Mouse (Mus musculus) forebrain, embryonic 16.5 days (tissue): ENCODE results near the gene Tiam1. TPM values are rescaled to one million over a fixed set of nuclear protein-coding genes. Genes with fewer than 3 reads are reported as not detected.

Source experiments
- ATAC-seq: fragments of 200-750 bp; cut with Nextera tagmentation; 2 replicates; pipeline ENCODE4 v1.8.0; 2017; ENCODE audit warnings: mild to moderate bottlenecking, moderate library complexity
- H3K27ac ChIP-seq: fragments of 300-500 bp; sonication (generic); 2 replicates; pipeline ENCODE4 v1.5.1; 2014; ENCODE audit warnings: low read length, control low read depth
- H3K27me3 ChIP-seq: fragments of 300-500 bp; sonication (generic); replicated peaks from 2 replicates; pipeline ENCODE4 v1.6.1; 2014; ENCODE audit warnings: low read length; ENCODE audit not compliant: control insufficient read depth, insufficient read depth
- H3K36me3 ChIP-seq: fragments of 300-500 bp; sonication (generic); 2 replicates; pipeline ENCODE4 v1.6.1; 2014; ENCODE audit not compliant: control insufficient read depth, insufficient read depth
- H3K4me1 ChIP-seq: fragments of 300-500 bp; sonication (generic); replicated peaks from 2 replicates; pipeline ENCODE4 v1.6.1; 2014; ENCODE audit warnings: low read length; ENCODE audit not compliant: control insufficient read depth, insufficient read depth
- H3K4me2 ChIP-seq: fragments of 300-500 bp; sonication (generic); 2 replicates; pipeline ENCODE4 v1.6.1; 2014; ENCODE audit warnings: mild to moderate bottlenecking, low read length, control low read depth
- H3K4me3 ChIP-seq: fragments of 300-500 bp; sonication (generic); replicated peaks from 2 replicates; pipeline ENCODE4 v1.5.1; 2014; ENCODE audit warnings: mild to moderate bottlenecking, low read length, control low read depth
- H3K9ac ChIP-seq: fragments of 300-500 bp; sonication (generic); replicated peaks from 2 replicates; pipeline ENCODE4 v1.6.1; 2014; ENCODE audit warnings: low read depth, low read length, control low read depth
- H3K9me3 ChIP-seq: fragments of 300-500 bp; sonication (generic); 2 replicates; pipeline ENCODE4 v1.6.1; 2016; ENCODE audit warnings: low read length; ENCODE audit not compliant: control insufficient read depth
- WGBS: fragments of 180-500 bp; shearing (Covaris S2); extraction: QIAGEN DNeasy Blood & Tissue Kit; methylation state at CpG from one replicate; pipeline ENCODE4 v1.1.7; 2014; 5-methylcytosine and 5-hydroxymethylcytosine counted together
- polyA plus RNA-seq: library from polyadenylated mRNA; unstranded; fragments of >200 nt; fragmentation: Nextera tagmentation; extraction: Ambion mirVana; gene quantifications from 2 replicates; pipeline ENCODE4 v1.2.1, GENCODE M21; 2015

Gene Tiam1
- polyA plus RNA-seq, 1 experiment from 2014 or later, result 29.5 TPM

- Histone ChIP-seq H3K27ac (peak overlapping the region; percentile 42; the same call in 1 of the 2 replicates), H3K27me3 (no peaks in the 10 kb centered on the region), H3K4me3 (no peak overlapping the region), H3K9ac (no peak overlapping the region; the same call in 1 of the 2 replicates), H3K36me3 (no peaks in the 10 kb centered on the region), H3K4me2 (peak overlapping the region; percentile 6), H3K9me3 (no peaks in the 10 kb centered on the region), H3K4me1 (peaks cover 47% of the 10 kb centered on the region)
- peak; percentile 77 for ATAC-seq
- 34% methylated on average over 14 of the region's 14 CpGs for WGBS
Observed at GRCm38 (mm10) chr16:89921370-89921769, 222.2 kb downstream of the Tiam1 start.

- no peaks in the 10 kb centered on the region for H3K27me3 ChIP-seq
- H3K9ac ChIP-seq, result no peak overlapping the region
- H3K27ac ChIP-seq, result peak overlapping the region; percentile 42; the same call in 1 of the 2 replicates
- no peaks in the 10 kb centered on the region for H3K9me3 ChIP-seq
- peaks cover 47% of the 10 kb centered on the region for H3K4me1 ChIP-seq
- H3K4me3 ChIP-seq, result no peak overlapping the region
- WGBS, result 69% methylated on average over 8 of the region's 8 CpGs
- no peak overlapping the region for H3K4me2 ChIP-seq
- no peaks in the 10 kb centered on the region for H3K36me3 ChIP-seq
- no peak for ATAC-seq
Observed at GRCm38 (mm10) chr16:89920417-89920816, 223.2 kb downstream of the Tiam1 start.

- peaks cover 22% of the 10 kb centered on the region for H3K4me1 ChIP-seq
- H3K4me2 ChIP-seq, result no peak overlapping the region
- no peaks in the 10 kb centered on the region for H3K36me3 ChIP-seq
- no peaks in the 10 kb centered on the region for H3K27me3 ChIP-seq
- H3K9me3 ChIP-seq, result no peaks in the 10 kb centered on the region
- WGBS, result 86% methylated on average over 15 of the region's 15 CpGs
- ATAC-seq, result no peak
- no peak overlapping the region for H3K27ac ChIP-seq
- H3K9ac ChIP-seq, result no peak overlapping the region
- H3K4me3 ChIP-seq, result no peak overlapping the region
Observed at GRCm38 (mm10) chr16:89917404-89917803, 226.2 kb downstream of the Tiam1 start.

GRCm38 (mm10) chr16:89914946-89915345 is 228.6 kb downstream of the Tiam1 start:
- Histone ChIP-seq H3K9ac (no peak overlapping the region), H3K27me3 (no peaks in the 10 kb centered on the region), H3K4me1 (peaks cover 2% of the 10 kb centered on the region; the same call in 1 of the 2 replicates), H3K9me3 (no peaks in the 10 kb centered on the region), H3K36me3 (no peaks in the 10 kb centered on the region), H3K27ac (no peak overlapping the region), H3K4me2 (no peak overlapping the region), H3K4me3 (no peak overlapping the region)
- ATAC-seq, result no peak
- 79% methylated on average over 4 of the region's 4 CpGs for WGBS

GRCm38 (mm10) chr16:89912686-89913375 is 230.7 kb downstream of the Tiam1 start:
- Histone ChIP-seq H3K4me1 (peaks cover 20% of the 10 kb centered on the region), H3K27ac (no peak overlapping the region), H3K4me2 (no peak overlapping the region), H3K9ac (no peak overlapping the region), H3K4me3 (no peak overlapping the region), H3K9me3 (no peaks in the 10 kb centered on the region), H3K36me3 (no peaks in the 10 kb centered on the region), H3K27me3 (no peaks in the 10 kb centered on the region)
- ATAC-seq, result no peak
- WGBS, result 58% methylated on average over 8 of the region's 8 CpGs

- Histone ChIP-seq H3K4me3 (peak overlapping the region; percentile 18), H3K27me3 (no peaks in the 10 kb centered on the region), H3K27ac (peak overlapping the region; percentile 53), H3K4me1 (peaks cover 27% of the 10 kb centered on the region), H3K4me2 (peak overlapping the region; percentile 47), H3K36me3 (no peaks in the 10 kb centered on the region), H3K9me3 (no peaks in the 10 kb centered on the region), H3K9ac (peak overlapping the region; percentile 28)
- WGBS, result 17% methylated on average over 26 of the region's 26 CpGs
- peak; percentile 84 for ATAC-seq
Observed at GRCm38 (mm10) chr16:89909393-89910068, 234.0 kb downstream of the Tiam1 start.

DNA sequence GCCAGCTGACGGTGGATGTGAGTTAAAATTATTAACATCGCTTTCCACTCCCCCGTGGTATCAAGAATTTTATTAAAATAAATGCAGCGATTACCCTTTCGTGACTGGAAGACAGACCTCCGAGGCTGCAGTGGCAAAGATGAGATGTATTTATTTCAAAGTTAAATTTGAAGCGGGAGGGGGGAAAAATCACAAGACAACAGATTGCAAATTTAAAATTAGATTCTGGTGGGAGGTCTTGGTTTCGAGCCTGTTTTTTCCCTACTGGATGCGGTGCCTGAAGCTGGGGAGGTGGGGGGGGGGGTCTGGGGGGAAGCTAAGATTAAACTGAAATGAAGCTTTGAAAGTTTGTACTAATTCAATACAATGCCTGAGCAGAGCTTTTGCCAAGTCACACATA is 235.9 kb downstream of the Tiam1 start:
- Histone ChIP-seq H3K36me3 (no peaks in the 10 kb centered on the region), H3K9ac (no peak overlapping the region), H3K4me3 (no peak overlapping the region), H3K4me1 (peaks cover 27% of the 10 kb centered on the region), H3K4me2 (no peak overlapping the region), H3K27ac (no peak overlapping the region), H3K27me3 (no peaks in the 10 kb centered on the region), H3K9me3 (no peaks in the 10 kb centered on the region)
- no peak for ATAC-seq
- WGBS, result 48% methylated on average over 9 of the region's 9 CpGs

DNA sequence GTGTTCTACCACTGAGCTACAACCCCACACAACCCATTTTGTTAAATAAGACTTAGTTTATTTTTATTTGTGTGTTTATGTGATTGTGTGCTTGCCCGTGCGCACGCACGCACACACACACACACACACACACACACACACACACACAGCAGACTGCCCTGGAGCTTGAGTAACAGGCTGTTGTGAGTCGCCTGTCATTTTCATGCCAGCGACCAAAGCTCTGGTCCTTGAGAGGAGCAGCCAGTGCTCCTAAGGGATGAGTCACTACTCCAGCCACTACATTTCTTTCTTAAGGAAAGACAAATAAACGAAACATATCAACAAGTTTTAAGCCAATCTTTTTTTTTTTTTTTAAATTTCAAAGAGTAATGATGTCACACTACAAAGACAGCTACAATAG is 236.7 kb downstream of the Tiam1 start:
- H3K4me1 ChIP-seq, result peaks cover 27% of the 10 kb centered on the region
- no peak overlapping the region for H3K9ac ChIP-seq
- no peak for ATAC-seq
- H3K27ac ChIP-seq, result no peak overlapping the region
- no peak overlapping the region for H3K4me3 ChIP-seq
- no peaks in the 10 kb centered on the region for H3K9me3 ChIP-seq
- WGBS, result 87% methylated on average over 7 of the region's 7 CpGs
- no peak overlapping the region for H3K4me2 ChIP-seq
- H3K27me3 ChIP-seq, result no peaks in the 10 kb centered on the region
- no peaks in the 10 kb centered on the region for H3K36me3 ChIP-seq

- H3K36me3 ChIP-seq, result no peaks in the 10 kb centered on the region
- H3K9ac ChIP-seq, result no peak overlapping the region
- H3K4me1 ChIP-seq, result peaks cover 27% of the 10 kb centered on the region
- no peak overlapping the region for H3K27ac ChIP-seq
- no peak overlapping the region for H3K4me3 ChIP-seq
- H3K27me3 ChIP-seq, result no peaks in the 10 kb centered on the region
- no peak for ATAC-seq
- 86% methylated on average over 1 of the region's 1 CpGs for WGBS
- H3K4me2 ChIP-seq, result no peak overlapping the region
- no peaks in the 10 kb centered on the region for H3K9me3 ChIP-seq
Observed at GRCm38 (mm10) chr16:89905730-89906305, 237.8 kb downstream of the Tiam1 start.
